Mouse (Mus musculus) myocyte (in vitro differentiated cells): Measurements from ENCODE around the gene Gm6614.

Experiments used
- CEBPB ChIP-seq: IDR thresholded peaks from 2 replicates; pipeline ENCODE4 v1.6.1; 2011; ENCODE audit warnings: mild to moderate bottlenecking, moderate library complexity; ENCODE audit not compliant: poor library complexity, insufficient read depth, severe bottlenecking
- E2F4 ChIP-seq: IDR thresholded peaks from one replicate; pipeline ENCODE4 v1.6.1; 2011; ENCODE audit warnings: mild to moderate bottlenecking, control low read depth, moderate library complexity; ENCODE audit not compliant: insufficient read depth
- MAX ChIP-seq: IDR thresholded peaks from one replicate; pipeline ENCODE4 v1.6.1; 2011; ENCODE audit warnings: low read depth, mild to moderate bottlenecking, control low read depth
- MYOD1 ChIP-seq, 3 experiments: IDR thresholded peaks; one replicate each; pipeline ENCODE4 v1.6.1; 2011; ENCODE audit warnings: control low read depth in 2 of 3, low read depth in 2 of 3, mild to moderate bottlenecking in 2 of 3, moderate library complexity in 1 of 3; ENCODE audit not compliant: insufficient read length in 2 of 3, control insufficient read depth in 1 of 3
- MYOG ChIP-seq, 3 experiments: IDR thresholded peaks; one replicate each; pipeline ENCODE4 v1.6.1; 2011; ENCODE audit warnings: control low read depth in 2 of 3, low read depth in 2 of 3, mild to moderate bottlenecking in 2 of 3; ENCODE audit not compliant: insufficient read length in 2 of 3, control insufficient read depth in 1 of 3, insufficient read depth in 1 of 3
- POLR2A ChIP-seq: IDR thresholded peaks from one replicate; pipeline ENCODE4 v1.6.1; 2011; ENCODE audit warnings: low read depth, mild to moderate bottlenecking, control low read depth, moderate library complexity; ENCODE audit not compliant: insufficient read length
- POLR2AphosphoS2 ChIP-seq: IDR thresholded peaks from one replicate; pipeline ENCODE4 v1.6.1; 2011; ENCODE audit warnings: low read depth, control low read depth; ENCODE audit not compliant: insufficient read length
- SRF ChIP-seq: IDR thresholded peaks from one replicate; pipeline ENCODE4 v1.6.1; 2011; ENCODE audit warnings: low read depth; ENCODE audit not compliant: control insufficient read depth, insufficient read length
- TCF12 ChIP-seq: IDR thresholded peaks from one replicate; pipeline ENCODE4 v1.6.1; 2011; ENCODE audit warnings: mild to moderate bottlenecking, control low read depth; ENCODE audit not compliant: poor library complexity, insufficient read depth, severe bottlenecking
- TCF3 ChIP-seq: IDR thresholded peaks from one replicate; pipeline ENCODE4 v1.6.1; 2011; ENCODE audit warnings: low read depth, control low read depth; ENCODE audit not compliant: insufficient read length
- USF1 ChIP-seq: IDR thresholded peaks from one replicate; pipeline ENCODE4 v1.6.1; 2011; ENCODE audit warnings: low read depth, mild to moderate bottlenecking, control low read depth, moderate library complexity

DNA sequence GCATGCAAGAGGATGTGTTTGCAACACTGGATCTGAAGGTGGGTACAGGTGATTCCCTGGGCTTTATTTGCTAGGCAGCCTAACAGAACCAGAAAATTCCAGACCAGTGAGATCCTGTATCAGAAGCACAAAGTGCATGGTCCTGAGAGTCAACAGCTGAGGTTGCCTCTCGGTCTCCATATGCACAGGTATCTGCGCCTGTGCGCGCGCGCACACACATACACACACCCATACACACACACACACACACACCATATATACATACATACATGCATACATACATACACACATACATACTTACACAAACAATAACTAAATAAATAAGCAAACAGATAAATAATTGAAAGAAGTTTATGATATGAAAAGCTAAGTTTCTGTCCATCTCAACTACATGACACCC lies 24.4 kb downstream of the Gm6614 start:
- TF ChIP-seq POLR2A, result no peak
- TF ChIP-seq SRF, result no peak
- TF ChIP-seq TCF12, result no peak
- no peak for TF ChIP-seq MYOD1 (IDR thresholded peaks at IDR 0.05; ENCODE audit: control insufficient read depth in 1 of 3, insufficient read length in 2 of 3, low read depth in 2 of 3)
- no peak for TF ChIP-seq MAX
- no peak for TF ChIP-seq POLR2AphosphoS2
- no peak for TF ChIP-seq USF1
- TF ChIP-seq MYOG (IDR thresholded peaks at IDR 0.05; ENCODE audit: control insufficient read depth in 1 of 3, insufficient read depth in 1 of 3, insufficient read length in 2 of 3, low read depth in 2 of 3), result no peak
- no peak for TF ChIP-seq E2F4
- no peak for TF ChIP-seq TCF3
- no peak for TF ChIP-seq CEBPB
